Mouse (Mus musculus) 416B (cell line): ENCODE data around the gene Sh3gl1.

Experiments
- DNase-seq: peaks from one replicate; pipeline ENCODE4 v3.0.0; 2011; ENCODE audit warnings: low read depth

Gene Sh3gl1

GRCm38 (mm10) chr17:56040030-56040856, 3.8 kb upstream of the Sh3gl1 start, which contains the start of gene Chaf1a:
TSS of gene Chaf1a (plus strand) at chr17:56040439.
- DNase-seq: peak; percentile 99

GRCm38 (mm10) chr17:56039345-56039744, 2.9 kb upstream of the Sh3gl1 start:
- DNase-seq: no peak

- DNase-seq: peak; percentile 33
Measured at GRCm38 (mm10) chr17:56038583-56039261, 2.3 kb upstream of the Sh3gl1 start.

GRCm38 (mm10) chr17:56036901-56037287, 459 bp upstream of the Sh3gl1 start:
- DNase-seq: no peak

GRCm38 (mm10) chr17:56035216-56035615, 1.2 kb downstream of the Sh3gl1 start:
- no peak for DNase-seq

- DNase-seq: no peak
Measured at GRCm38 (mm10) chr17:56034726-56035100, 1.7 kb downstream of the Sh3gl1 start.

- no peak for DNase-seq
Measured at GRCm38 (mm10) chr17:56034040-56034725, 2.3 kb downstream of the Sh3gl1 start.

GRCm38 (mm10) chr17:56032831-56033230, 3.6 kb downstream of the Sh3gl1 start:
- DNase-seq: no peak

- no peak for DNase-seq
Measured at GRCm38 (mm10) chr17:56032127-56032733, 4.2 kb downstream of the Sh3gl1 start.

- no peak for DNase-seq
Measured at GRCm38 (mm10) chr17:56031431-56031830, 5.0 kb downstream of the Sh3gl1 start.

- DNase-seq: peak; percentile 96
Measured at GRCm38 (mm10) chr17:56030919-56031318, 5.5 kb downstream of the Sh3gl1 start.

GRCm38 (mm10) chr17:56030238-56030870, 6.1 kb downstream of the Sh3gl1 start:
- DNase-seq: no peak

- DNase-seq: no peak
Measured at GRCm38 (mm10) chr17:56027801-56028441, 8.5 kb downstream of the Sh3gl1 start.

- DNase-seq: no peak
Measured at GRCm38 (mm10) chr17:56026881-56027280, 9.6 kb downstream of the Sh3gl1 start.

- DNase-seq: no peak
Measured at GRCm38 (mm10) chr17:56026303-56026702, 10.1 kb downstream of the Sh3gl1 start.

- DNase-seq: no peak
Measured at GRCm38 (mm10) chr17:56024931-56025330, 11.5 kb downstream of the Sh3gl1 start.

GRCm38 (mm10) chr17:56024476-56024875, 12.0 kb downstream of the Sh3gl1 start:
- DNase-seq: no peak

- DNase-seq: peak; percentile 36
Measured at GRCm38 (mm10) chr17:56023386-56023785, 13.0 kb downstream of the Sh3gl1 start.

- no peak for DNase-seq
Measured at GRCm38 (mm10) chr17:56022989-56023290, 13.5 kb downstream of the Sh3gl1 start.

- DNase-seq: no peak
Measured at GRCm38 (mm10) chr17:56022131-56022988, 14.1 kb downstream of the Sh3gl1 start.
